Mouse (Mus musculus) CH12.LX (cell line): ENCODE data around the gene Olfr645. TPM values are rescaled to one million over a fixed set of nuclear protein-coding genes. Genes with fewer than 3 reads are reported as not detected.

ENCODE experiments used
- DNase-seq: peaks from one replicate; pipeline ENCODE4 v3.0.0-alpha.2; 2013; ENCODE audit errors: extremely low read depth
- H3K27ac ChIP-seq: 2 replicates; pipeline ENCODE4 v1.5.1; 2012; ENCODE audit warnings: low read depth, mild to moderate bottlenecking, control low read depth, moderate library complexity; ENCODE audit not compliant: insufficient read depth
- H3K27me3 ChIP-seq: replicated peaks from 2 replicates; pipeline ENCODE3; 2012; ENCODE audit warnings: inconsistent platforms
- H3K36me3 ChIP-seq, 2 experiments: replicated peaks in 1 of 2; 2 replicates each; pipeline versions ENCODE3 to v1.6.1; 2012; ENCODE audit warnings: inconsistent platforms in 1 of 2, low read length in 1 of 2, mild to moderate bottlenecking in 1 of 2, mixed read lengths in 1 of 2, moderate library complexity in 1 of 2; ENCODE audit not compliant: control insufficient read depth in 1 of 2, insufficient read depth in 1 of 2
- H3K4me1 ChIP-seq, 2 experiments: 2 replicates each; pipeline ENCODE4 v1.6.1; 2012; ENCODE audit warnings: inconsistent platforms in 1 of 2, moderate library complexity in 1 of 2; ENCODE audit not compliant: insufficient read depth in 2 of 2, control insufficient read depth in 1 of 2
- H3K4me2 ChIP-seq: 2 replicates; pipeline ENCODE4 v1.6.1; 2012; ENCODE audit warnings: low read depth, mild to moderate bottlenecking, control low read depth; ENCODE audit not compliant: poor library complexity, insufficient read depth, severe bottlenecking
- H3K4me3 ChIP-seq, 3 experiments: fragments of 150-350 bp in 1 of 3; sonication (generic) in 1 of 3; replicated peaks in 1 of 3; 2 replicates each; pipeline versions ENCODE3 to v1.5.1; 2011 to 2012; ENCODE audit warnings: low read depth in 2 of 3, low read length in 2 of 3, mild to moderate bottlenecking in 2 of 3, moderate library complexity in 2 of 3, control low read depth in 1 of 3, improper control_type of control experiment in 1 of 3, inconsistent platforms in 1 of 3, mixed read lengths in 1 of 3; ENCODE audit not compliant: poor library complexity in 1 of 3
- H3K79me2 ChIP-seq: replicated peaks from 2 replicates; pipeline ENCODE4 v1.6.1; 2012; ENCODE audit warnings: mild to moderate bottlenecking, moderate library complexity; ENCODE audit not compliant: control insufficient read depth, poor library complexity, insufficient read depth, severe bottlenecking; ENCODE audit errors: extremely low read depth
- H3K9ac ChIP-seq: 2 replicates; pipeline ENCODE4 v1.6.1; 2012; ENCODE audit warnings: low read depth, mild to moderate bottlenecking, control low read depth, moderate library complexity; ENCODE audit not compliant: insufficient read depth
- H3K9me3 ChIP-seq: replicated peaks from 2 replicates; pipeline ENCODE3; 2012; ENCODE audit warnings: low read length, inconsistent platforms, mixed read lengths
- BHLHE40 ChIP-seq: IDR thresholded peaks from 2 replicates; pipeline ENCODE4 v1.6.1; 2011; ENCODE audit warnings: mild to moderate bottlenecking, low read depth, low read length, improper control_type of control experiment
- CHD1 ChIP-seq: IDR thresholded peaks from 2 replicates; pipeline ENCODE4 v1.6.1; 2012; ENCODE audit warnings: low read depth, low read length, improper control_type of control experiment, inconsistent platforms
- CHD2 ChIP-seq: IDR thresholded peaks from 2 replicates; pipeline ENCODE4 v1.6.1; 2011; ENCODE audit warnings: low read length, improper control_type of control experiment
- CTCF ChIP-seq, 2 experiments: IDR thresholded peaks in 1 of 2; conservative IDR thresholded peaks in 1 of 2; 2 replicates each; pipeline ENCODE4 v1.5.1; 2011 to 2012; ENCODE audit warnings: low read depth in 2 of 2, low read length in 2 of 2, improper control_type of control experiment in 1 of 2, inconsistent platforms in 1 of 2, mild to moderate bottlenecking in 1 of 2, moderate library complexity in 1 of 2
- ELF1 ChIP-seq: IDR thresholded peaks from 2 replicates; pipeline ENCODE4 v1.6.1; 2014; ENCODE audit warnings: low read depth, mild to moderate bottlenecking, inconsistent platforms, low read length, improper control_type of control experiment
- EP300 ChIP-seq: IDR thresholded peaks from 2 replicates; pipeline ENCODE4 v1.6.1; 2011; ENCODE audit warnings: low read length, improper control_type of control experiment
- ETS1 ChIP-seq: conservative IDR thresholded peaks from 2 replicates; pipeline ENCODE4 v1.6.1; 2012; ENCODE audit warnings: low read depth, mild to moderate bottlenecking, inconsistent platforms, low read length, improper control_type of control experiment, moderate library complexity
- GABPA ChIP-seq: IDR thresholded peaks from 2 replicates; pipeline ENCODE4 v1.6.1; 2012; ENCODE audit warnings: low read depth, low read length, improper control_type of control experiment, inconsistent platforms; ENCODE audit not compliant: insufficient replicate concordance
- IRF4 ChIP-seq: IDR thresholded peaks from 2 replicates; pipeline ENCODE4 v1.6.1; 2014; ENCODE audit warnings: low read depth, mild to moderate bottlenecking, inconsistent platforms, low read length, improper control_type of control experiment
- JUND ChIP-seq: conservative IDR thresholded peaks from 2 replicates; pipeline ENCODE4 v1.6.1; 2011; ENCODE audit warnings: low read depth, low read length, improper control_type of control experiment
- MXI1 ChIP-seq: IDR thresholded peaks from 2 replicates; pipeline ENCODE4 v1.6.1; 2011; ENCODE audit warnings: mild to moderate bottlenecking, low read depth, low read length, improper control_type of control experiment
- MYC ChIP-seq: IDR thresholded peaks from 2 replicates; pipeline ENCODE4 v1.6.1; 2011; ENCODE audit warnings: low read depth, mild to moderate bottlenecking, improper control_type of control experiment, low read length
- NRF1 ChIP-seq: IDR thresholded peaks from 2 replicates; pipeline ENCODE4 v1.6.1; 2014; ENCODE audit warnings: low read depth, mild to moderate bottlenecking, inconsistent platforms, low read length, improper control_type of control experiment, moderate library complexity
- PAX5 ChIP-seq: IDR thresholded peaks from 2 replicates; pipeline ENCODE4 v1.6.1; 2012; ENCODE audit warnings: low read length, inconsistent platforms, mixed read lengths
- POLR2AphosphoS2 ChIP-seq: IDR thresholded peaks from 2 replicates; pipeline ENCODE4 v1.6.1; 2011; ENCODE audit warnings: low read depth, low read length, improper control_type of control experiment
- SIN3A ChIP-seq: IDR thresholded peaks from 2 replicates; pipeline ENCODE4 v1.6.1; 2012; ENCODE audit warnings: low read length, improper control_type of control experiment, inconsistent platforms
- TBP ChIP-seq: conservative IDR thresholded peaks from 2 replicates; pipeline ENCODE4 v1.6.1; 2011; ENCODE audit warnings: low read depth, low read length, improper control_type of control experiment
- TCF12 ChIP-seq: IDR thresholded peaks from 2 replicates; pipeline ENCODE4 v1.6.1; 2014; ENCODE audit warnings: low read depth, mild to moderate bottlenecking, inconsistent platforms, low read length, improper control_type of control experiment
- USF1 ChIP-seq: IDR thresholded peaks from 2 replicates; pipeline ENCODE4 v1.6.1; 2014; ENCODE audit warnings: low read depth, mild to moderate bottlenecking, inconsistent platforms, low read length, improper control_type of control experiment
- ZKSCAN1 ChIP-seq: IDR thresholded peaks from 2 replicates; pipeline ENCODE4 v1.6.1; 2012; ENCODE audit warnings: low read depth, inconsistent platforms, low read length, improper control_type of control experiment, borderline replicate concordance
- ZMIZ1 ChIP-seq: IDR thresholded peaks from 2 replicates; pipeline ENCODE4 v1.6.1; 2012; ENCODE audit warnings: low read depth, mild to moderate bottlenecking, inconsistent platforms, low read length, improper control_type of control experiment
- ZNF384 ChIP-seq: IDR thresholded peaks from 2 replicates; pipeline ENCODE4 v1.6.1; 2012; ENCODE audit warnings: low read depth, low read length, improper control_type of control experiment, inconsistent platforms
- dilution Hi-C: fragments of 300-500 bp; cut with MboI; formaldehyde crosslinking; loops from 2 replicates; pipeline ENCODE4 v1.14.3; 2020; ENCODE audit warnings: low sequenced_read_pairs; ENCODE audit not compliant: extremely low pct_unique_long_range_greater_than_20kb, extremely low pct_ligation_motif_present
- in situ Hi-C: fragments of 300-500 bp; cut with MboI; formaldehyde crosslinking; loops from 3 replicates; pipeline ENCODE4 v1.14.3; 2019; ENCODE audit warnings: low sequenced_read_pairs, low pct_ligation_motif_present, low pct_unique_long_range_greater_than_20kb, mixed read lengths
- polyA plus RNA-seq: library from polyadenylated mRNA; unstranded; fragments of >175 nt; gene quantifications from 2 replicates; pipeline ENCODE4 v1.2.1, GENCODE M21; 2012; ENCODE audit warnings: low read depth; ENCODE audit not compliant: insufficient read length
- total RNA-seq, 2 experiments: library from RNA; depleted of rRNA; stranded (reverse); fragments of 300-350 nt in 1 of 2; fragments of >200 nt in 1 of 2; gene quantifications; 2 replicates each; pipeline ENCODE4 v1.2.3; 2012 to 2014

Gene Olfr645
- total RNA-seq (2012; rRNA removed) (not detected in 2 replicates), total RNA-seq (2014; rRNA removed) (not detected in 2 replicates), polyA plus RNA-seq (not detected in 2 replicates)

GRCm38 (mm10) chr7:104085365-104085764, at the start of gene Olfr645:
Gene Olfr645, minus strand, starts transcription at chr7:104085465.
- in situ Hi-C loops = no loop called here
- Histone ChIP-seq H3K9me3 (no peaks in the 10 kb centered on the region), H3K27me3 (no peaks in the 10 kb centered on the region), H3K4me1 (peaks cover 0 to 5% of the 10 kb centered on the region in 2 experiments; a peak in 1 of 4 replicates), H3K79me2 (no peaks in the 10 kb centered on the region), H3K4me3 (no peak within 1 kb of the TSS), H3K9ac (no peak within 1 kb of the TSS), H3K4me2 (no peak within 1 kb of the TSS), H3K36me3 (no peaks in the 10 kb centered on the region), H3K27ac (no peak within 1 kb of the TSS)
- dilution Hi-C loops = no loop called here
- no peak for DNase-seq
- TF ChIP-seq SIN3A = no peak
- no peak for TF ChIP-seq EP300
- no peak for TF ChIP-seq TBP

DNA sequence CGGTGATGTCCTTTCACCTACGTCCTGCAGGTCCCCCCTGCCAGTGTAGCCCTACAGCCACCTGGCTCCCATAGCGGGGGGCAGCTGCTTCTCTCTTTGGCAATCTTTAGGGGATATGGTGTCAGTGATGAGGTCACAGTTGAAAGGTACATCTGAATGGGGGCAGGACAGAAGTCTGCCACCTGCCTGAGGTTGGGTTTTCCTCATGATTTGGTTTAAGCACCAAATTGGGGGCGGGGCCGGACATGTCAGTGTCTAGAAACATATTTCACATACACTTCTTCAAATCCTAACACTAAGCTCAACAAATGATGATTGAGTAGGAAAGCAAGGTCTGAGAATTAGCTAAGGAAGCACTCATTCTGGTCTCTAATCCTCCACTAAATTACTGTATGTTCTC, 44.5 kb upstream of the Olfr645 start, which contains the start of gene Ubqln5:
TSS of gene Ubqln5 (minus strand) at position 101 of the 400 bp plus-strand sequence.
- in situ Hi-C loops (no loop called here), dilution Hi-C loops (no loop called here)
- Histone ChIP-seq H3K9ac (no peak within 1 kb of the TSS), H3K4me1 (no peaks in the 10 kb centered on the region), H3K27me3 (no peaks in the 10 kb centered on the region), H3K79me2 (no peaks in the 10 kb centered on the region), H3K4me2 (no peak within 1 kb of the TSS), H3K36me3 (no peaks in the 10 kb centered on the region), H3K27ac (no peak within 1 kb of the TSS), H3K4me3 (no peak within 1 kb of the TSS), H3K9me3 (no peaks in the 10 kb centered on the region)
- TF ChIP-seq EP300 (no peak), ELF1 (no peak), BHLHE40 (no peak), CHD2 (no peak), ETS1 (no peak), ZNF384 (no peak)
- DNase-seq = no peak

- Histone ChIP-seq H3K79me2 (no peaks in the 10 kb centered on the region), H3K36me3 (no peaks in the 10 kb centered on the region), H3K9ac (no peak within 1 kb of the TSS), H3K4me2 (peak within 1 kb of the TSS; percentile 31), H3K27me3 (no peaks in the 10 kb centered on the region), H3K9me3 (no peaks in the 10 kb centered on the region), H3K4me1 (no peaks in the 10 kb centered on the region), H3K27ac (no peak within 1 kb of the TSS), H3K4me3 (no peak within 1 kb of the TSS)
- TF ChIP-seq ELF1 = no peak
- TF ChIP-seq MYC = no peak
- no peak for TF ChIP-seq EP300
- TF ChIP-seq ZKSCAN1 = no peak
- no peak for TF ChIP-seq CTCF (conservative IDR thresholded peaks at IDR 0.05 in 1 of 2, IDR thresholded peaks at IDR 0.05 in 1 of 2; ENCODE audit: low read depth in 2 of 2, low read length in 2 of 2)
- TF ChIP-seq PAX5 = no peak
- TF ChIP-seq ZMIZ1 = no peak
- no peak for TF ChIP-seq MXI1
- TF ChIP-seq BHLHE40 = no peak
- TF ChIP-seq CHD1 = no peak
- TF ChIP-seq NRF1 = no peak
- TF ChIP-seq ETS1 = no peak
- TF ChIP-seq SIN3A = no peak
- no peak for TF ChIP-seq POLR2AphosphoS2
- TF ChIP-seq GABPA = no peak
- no peak for TF ChIP-seq JUND
- TF ChIP-seq TCF12 = no peak
- TF ChIP-seq IRF4 = no peak
- TF ChIP-seq USF1 = no peak
- no peak for DNase-seq
- in situ Hi-C loops = no loop called here
- dilution Hi-C loops = no loop called here
These were observed 19.4 kb upstream of the Olfr645 start, which contains the start of gene Olfr646 for GRCm38 (mm10) chr7:104104757-104104972. Gene Olfr646, plus strand, starts transcription at chr7:104104873.
